Mouse (Mus musculus): ENCODE measurements around the gene Rnf144b. TPM values are rescaled to one million over a fixed set of nuclear protein-coding genes. Genes with fewer than 3 reads are reported as not detected.

The Rnf144b gene
- total RNA-seq, 1 experiment from 2014 or later, result 7.6 TPM

GRCm38 (mm10) chr13:47210496-47210895, 88.0 kb downstream of the Rnf144b start:
- no peak for ATAC-seq (replicated peaks; ENCODE audit: insufficient number of reproducible peaks, low FRiP score, low TSS enrichment, poor library complexity, severe bottlenecking)

- ATAC-seq (replicated peaks; ENCODE audit: insufficient number of reproducible peaks, low FRiP score, low TSS enrichment, poor library complexity, severe bottlenecking), result no peak
Measured at GRCm38 (mm10) chr13:47210992-47211391, 88.5 kb downstream of the Rnf144b start.

GRCm38 (mm10) chr13:47211581-47211980, 89.1 kb downstream of the Rnf144b start:
- ATAC-seq (replicated peaks; ENCODE audit: insufficient number of reproducible peaks, low FRiP score, low TSS enrichment, poor library complexity, severe bottlenecking), result no peak

GRCm38 (mm10) chr13:47213817-47214216, 91.4 kb downstream of the Rnf144b start:
- no peak for ATAC-seq (replicated peaks; ENCODE audit: insufficient number of reproducible peaks, low FRiP score, low TSS enrichment, poor library complexity, severe bottlenecking)

GRCm38 (mm10) chr13:47214895-47215294, 92.4 kb downstream of the Rnf144b start:
- ATAC-seq (replicated peaks; ENCODE audit: insufficient number of reproducible peaks, low FRiP score, low TSS enrichment, poor library complexity, severe bottlenecking), result no peak

- ATAC-seq (replicated peaks; ENCODE audit: insufficient number of reproducible peaks, low FRiP score, low TSS enrichment, poor library complexity, severe bottlenecking), result no peak
Measured at GRCm38 (mm10) chr13:47215815-47216585, 93.5 kb downstream of the Rnf144b start.

- ATAC-seq (replicated peaks; ENCODE audit: insufficient number of reproducible peaks, low FRiP score, low TSS enrichment, poor library complexity, severe bottlenecking), result no peak
Measured at GRCm38 (mm10) chr13:47217107-47217571, 94.7 kb downstream of the Rnf144b start.

- no peak for ATAC-seq (replicated peaks; ENCODE audit: insufficient number of reproducible peaks, low FRiP score, low TSS enrichment, poor library complexity, severe bottlenecking)
Measured at GRCm38 (mm10) chr13:47218351-47218750, 95.9 kb downstream of the Rnf144b start.

- ATAC-seq (replicated peaks; ENCODE audit: insufficient number of reproducible peaks, low FRiP score, low TSS enrichment, poor library complexity, severe bottlenecking), result no peak
Measured at GRCm38 (mm10) chr13:47220426-47220825, 98.0 kb downstream of the Rnf144b start.

GRCm38 (mm10) chr13:47223576-47224538, 101.4 kb downstream of the Rnf144b start:
- ATAC-seq (replicated peaks; ENCODE audit: insufficient number of reproducible peaks, low FRiP score, low TSS enrichment, poor library complexity, severe bottlenecking), result no peak

GRCm38 (mm10) chr13:47224648-47225323, 102.3 kb downstream of the Rnf144b start:
- no peak for ATAC-seq (replicated peaks; ENCODE audit: insufficient number of reproducible peaks, low FRiP score, low TSS enrichment, poor library complexity, severe bottlenecking)

GRCm38 (mm10) chr13:47225324-47225697, 102.9 kb downstream of the Rnf144b start:
- no peak for ATAC-seq (replicated peaks; ENCODE audit: insufficient number of reproducible peaks, low FRiP score, low TSS enrichment, poor library complexity, severe bottlenecking)

- peak; percentile 78 for ATAC-seq (replicated peaks; ENCODE audit: insufficient number of reproducible peaks, low FRiP score, low TSS enrichment, poor library complexity, severe bottlenecking)
Measured at GRCm38 (mm10) chr13:47225802-47226201, 103.3 kb downstream of the Rnf144b start.

GRCm38 (mm10) chr13:47226521-47226920, 104.1 kb downstream of the Rnf144b start:
- ATAC-seq (replicated peaks; ENCODE audit: insufficient number of reproducible peaks, low FRiP score, low TSS enrichment, poor library complexity, severe bottlenecking), result no peak

GRCm38 (mm10) chr13:47228201-47228600, 105.7 kb downstream of the Rnf144b start:
- ATAC-seq (replicated peaks; ENCODE audit: insufficient number of reproducible peaks, low FRiP score, low TSS enrichment, poor library complexity, severe bottlenecking), result no peak

GRCm38 (mm10) chr13:47228626-47229190, 106.3 kb downstream of the Rnf144b start:
- no peak for ATAC-seq (replicated peaks; ENCODE audit: insufficient number of reproducible peaks, low FRiP score, low TSS enrichment, poor library complexity, severe bottlenecking)

- ATAC-seq (replicated peaks; ENCODE audit: insufficient number of reproducible peaks, low FRiP score, low TSS enrichment, poor library complexity, severe bottlenecking), result peak; percentile 83
Measured at GRCm38 (mm10) chr13:47232163-47232562, 109.7 kb downstream of the Rnf144b start.

- ATAC-seq (replicated peaks; ENCODE audit: insufficient number of reproducible peaks, low FRiP score, low TSS enrichment, poor library complexity, severe bottlenecking), result no peak
Measured at GRCm38 (mm10) chr13:47237376-47237775, 114.9 kb downstream of the Rnf144b start.

- no peak for ATAC-seq (replicated peaks; ENCODE audit: insufficient number of reproducible peaks, low FRiP score, low TSS enrichment, poor library complexity, severe bottlenecking)
Measured at GRCm38 (mm10) chr13:47238131-47238530, 115.7 kb downstream of the Rnf144b start.
